Mouse (Mus musculus): ENCODE measurements around the gene Cldn10. TPM values are rescaled to one million over a fixed set of nuclear protein-coding genes. Genes with fewer than 3 reads are reported as not detected.

Gene Cldn10
- polyA plus RNA-seq, 1 experiment from 2014 or later: 2.6 TPM

GRCm38 (mm10) chr14:118848171-118848570 is 60.5 kb downstream of the Cldn10 start:
- WGBS: 80% methylated on average over 7 of the region's 7 CpGs
- Histone ChIP-seq H3K4me1 (replicated peaks) (no peaks in the 10 kb centered on the region), H3K27me3 (0 out of 2 replicates have a peak, but pooled peaks cover 7% of the 10 kb centered on the region), H3K9ac (no peak overlapping the region), H3K4me3 (no peak overlapping the region), H3K4me2 (no peak overlapping the region), H3K36me3 (no peaks in the 10 kb centered on the region), H3K9me3 (replicated peaks) (no peaks in the 10 kb centered on the region), H3K27ac (no peak overlapping the region)
- ATAC-seq (replicated peaks; ENCODE audit: insufficient number of reproducible peaks, insufficient read depth, low FRiP score, low read depth): no peak

GRCm38 (mm10) chr14:118850011-118850695 is 62.4 kb downstream of the Cldn10 start:
- peaks cover 10% of the 10 kb centered on the region for H3K4me1 ChIP-seq (replicated peaks)
- no peak overlapping the region for H3K4me2 ChIP-seq
- 58% methylated on average over 11 of the region's 11 CpGs for WGBS
- no peak overlapping the region for H3K4me3 ChIP-seq
- no peak overlapping the region for H3K27ac ChIP-seq
- no peak overlapping the region for H3K9ac ChIP-seq
- no peaks in the 10 kb centered on the region for H3K9me3 ChIP-seq (replicated peaks)
- ATAC-seq (replicated peaks; ENCODE audit: insufficient number of reproducible peaks, insufficient read depth, low FRiP score, low read depth): no peak
- H3K36me3 ChIP-seq: no peaks in the 10 kb centered on the region
- H3K27me3 ChIP-seq: peaks cover 14% of the 10 kb centered on the region

GRCm38 (mm10) chr14:118850696-118851035 is 63.0 kb downstream of the Cldn10 start:
- H3K4me3 ChIP-seq: no peak overlapping the region
- H3K27ac ChIP-seq: no peak overlapping the region
- no peak for ATAC-seq (replicated peaks; ENCODE audit: insufficient number of reproducible peaks, insufficient read depth, low FRiP score, low read depth)
- no peak overlapping the region for H3K9ac ChIP-seq
- peaks cover 18% of the 10 kb centered on the region for H3K27me3 ChIP-seq
- H3K4me2 ChIP-seq: no peak overlapping the region
- no peaks in the 10 kb centered on the region for H3K36me3 ChIP-seq
- 62% methylated on average over 4 of the region's 4 CpGs for WGBS
- peaks cover 13% of the 10 kb centered on the region for H3K4me1 ChIP-seq (replicated peaks)
- H3K9me3 ChIP-seq (replicated peaks): no peaks in the 10 kb centered on the region

DNA sequence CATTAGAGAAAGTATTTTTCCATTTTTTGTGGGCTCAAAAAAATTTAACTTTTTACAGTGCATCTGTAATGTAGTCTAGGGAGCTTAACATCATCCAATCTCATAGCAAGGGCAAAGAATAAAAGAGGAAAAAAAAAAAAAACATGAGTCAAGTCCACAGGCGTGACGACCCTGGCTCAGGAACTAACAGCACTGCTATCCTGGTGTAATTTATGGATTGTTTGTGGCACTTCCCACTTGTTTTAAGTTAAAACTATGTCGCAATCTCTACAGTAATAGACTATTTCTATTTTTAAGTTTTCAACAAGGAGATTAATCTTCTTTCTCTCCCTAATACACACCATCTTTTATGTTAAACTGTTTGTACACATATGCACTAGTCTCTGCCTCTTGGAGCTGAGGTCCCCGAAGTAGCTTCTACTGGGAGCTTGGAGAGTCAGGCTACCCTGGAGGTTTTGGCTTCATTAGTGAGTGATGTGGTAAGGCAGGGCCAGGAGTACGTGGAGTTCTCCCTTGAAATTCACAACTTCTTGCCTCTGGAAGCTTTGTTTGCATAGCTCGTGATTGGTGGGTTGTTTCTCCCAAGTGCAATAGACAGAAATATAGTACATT is 63.9 kb downstream of the Cldn10 start:
- no peaks in the 10 kb centered on the region for H3K36me3 ChIP-seq
- ATAC-seq (replicated peaks; ENCODE audit: insufficient number of reproducible peaks, insufficient read depth, low FRiP score, low read depth): no peak
- WGBS: 65% methylated on average over 6 of the region's 6 CpGs
- no peak overlapping the region for H3K4me2 ChIP-seq
- no peaks in the 10 kb centered on the region for H3K9me3 ChIP-seq (replicated peaks)
- no peak overlapping the region for H3K4me3 ChIP-seq
- peaks cover 13% of the 10 kb centered on the region for H3K4me1 ChIP-seq (replicated peaks)
- H3K27ac ChIP-seq: no peak overlapping the region
- H3K27me3 ChIP-seq: peaks cover 25% of the 10 kb centered on the region
- H3K9ac ChIP-seq: no peak overlapping the region

GRCm38 (mm10) chr14:118854371-118855114 is 66.8 kb downstream of the Cldn10 start:
- WGBS: 2% methylated on average over 48 of the region's 48 CpGs
- H3K4me3 ChIP-seq: peak overlapping the region; percentile 62
- no peaks in the 10 kb centered on the region for H3K9me3 ChIP-seq (replicated peaks)
- H3K4me2 ChIP-seq: peak overlapping the region; percentile 99
- peak overlapping the region; percentile 40 for H3K9ac ChIP-seq
- H3K4me1 ChIP-seq (replicated peaks): peaks cover 13% of the 10 kb centered on the region
- peak; percentile 77 for ATAC-seq (replicated peaks; ENCODE audit: insufficient number of reproducible peaks, insufficient read depth, low FRiP score, low read depth)
- no peak overlapping the region for H3K27ac ChIP-seq
- H3K36me3 ChIP-seq: no peaks in the 10 kb centered on the region
- peaks cover 28% of the 10 kb centered on the region for H3K27me3 ChIP-seq

DNA sequence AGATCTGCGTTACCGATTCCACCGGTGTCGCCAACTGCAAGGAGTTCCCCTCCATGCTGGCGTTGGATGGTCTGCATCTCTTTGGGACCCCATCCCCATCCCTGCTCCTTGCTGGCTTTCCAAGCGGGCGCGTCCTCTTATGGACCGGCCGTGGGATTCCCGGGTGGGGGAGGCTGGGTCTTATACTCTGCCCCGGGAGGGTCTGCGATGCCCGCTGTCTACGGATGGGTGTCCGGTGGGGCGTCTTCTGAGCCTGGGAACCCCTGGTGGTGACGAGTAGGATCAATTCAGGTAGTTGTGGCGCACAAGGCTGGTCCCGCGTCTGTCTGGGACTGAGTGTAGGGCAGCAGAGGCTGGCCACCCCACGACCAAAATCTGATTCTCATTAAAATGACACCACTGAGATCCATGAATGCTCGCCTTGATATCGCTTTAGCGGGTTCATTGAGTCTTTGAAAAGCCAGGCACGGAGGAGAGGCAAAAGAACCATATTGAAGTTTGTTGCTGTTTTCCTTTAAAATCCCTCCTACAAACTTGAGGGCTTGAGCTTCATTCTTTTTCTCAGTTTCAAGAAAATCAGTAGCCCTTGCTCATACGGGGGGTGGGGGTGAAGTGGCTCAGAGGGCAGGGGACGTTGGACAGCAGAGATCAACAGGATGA is 67.6 kb downstream of the Cldn10 start:
- H3K4me3 ChIP-seq: peak overlapping the region; percentile 62
- no peak overlapping the region for H3K27ac ChIP-seq
- no peaks in the 10 kb centered on the region for H3K36me3 ChIP-seq
- 2% methylated on average over 28 of the region's 28 CpGs for WGBS
- H3K9ac ChIP-seq: peak overlapping the region; percentile 40
- H3K4me2 ChIP-seq: peak overlapping the region; percentile 99
- ATAC-seq (replicated peaks; ENCODE audit: insufficient number of reproducible peaks, insufficient read depth, low FRiP score, low read depth): peak; percentile 40
- no peaks in the 10 kb centered on the region for H3K9me3 ChIP-seq (replicated peaks)
- H3K4me1 ChIP-seq (replicated peaks): peaks cover 13% of the 10 kb centered on the region
- peaks cover 28% of the 10 kb centered on the region for H3K27me3 ChIP-seq

DNA sequence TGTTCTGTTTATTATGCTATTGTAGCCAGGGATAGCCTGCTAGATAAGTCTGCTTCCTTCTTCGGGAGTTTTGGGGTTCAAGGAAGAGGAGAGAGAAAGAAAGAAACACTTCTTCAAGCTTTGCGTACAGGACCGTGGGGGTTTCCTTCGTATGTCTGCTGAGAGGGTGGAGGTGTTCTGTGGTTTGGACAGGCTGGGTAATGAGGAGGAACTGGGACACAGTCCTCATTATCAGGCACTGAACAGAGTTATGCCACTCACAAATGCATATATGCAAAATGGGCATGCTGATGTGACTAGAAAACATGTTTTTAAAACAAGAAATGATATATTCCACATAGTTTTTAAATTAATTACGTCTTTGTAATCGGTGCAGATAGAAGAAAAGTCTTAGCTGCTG is 68.9 kb downstream of the Cldn10 start:
- Histone ChIP-seq H3K9me3 (replicated peaks) (no peaks in the 10 kb centered on the region), H3K9ac (no peak overlapping the region), H3K36me3 (no peaks in the 10 kb centered on the region), H3K4me2 (no peak overlapping the region), H3K4me3 (no peak overlapping the region), H3K4me1 (replicated peaks) (peaks cover 13% of the 10 kb centered on the region), H3K27ac (no peak overlapping the region), H3K27me3 (peaks cover 28% of the 10 kb centered on the region)
- no peak for ATAC-seq (replicated peaks; ENCODE audit: insufficient number of reproducible peaks, insufficient read depth, low FRiP score, low read depth)
- WGBS: 71% methylated on average over 6 of the region's 6 CpGs

DNA sequence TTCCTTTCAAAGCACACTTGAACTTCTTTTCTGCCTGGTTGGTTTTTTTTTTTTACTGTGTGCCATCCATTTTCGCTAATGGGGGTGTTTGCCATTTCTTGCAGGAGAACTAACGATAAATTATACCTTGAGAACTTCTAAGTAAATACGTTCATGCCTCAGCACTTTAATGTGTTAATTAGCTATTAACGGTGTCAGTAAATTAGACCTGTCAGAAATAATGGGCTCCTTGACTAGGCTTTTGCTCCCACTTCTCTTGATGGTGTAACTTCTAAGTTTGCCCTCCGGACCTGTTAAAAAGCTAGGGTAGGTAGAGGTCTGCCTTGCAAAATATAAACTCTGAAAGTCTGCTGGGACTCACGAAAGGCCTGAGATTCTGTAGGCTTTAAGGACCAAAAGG is 70.6 kb downstream of the Cldn10 start:
- no peak overlapping the region for H3K9ac ChIP-seq
- no peaks in the 10 kb centered on the region for H3K36me3 ChIP-seq
- 72% methylated on average over 6 of the region's 6 CpGs for WGBS
- H3K4me3 ChIP-seq: no peak overlapping the region
- H3K4me1 ChIP-seq (replicated peaks): peaks cover 13% of the 10 kb centered on the region
- no peaks in the 10 kb centered on the region for H3K9me3 ChIP-seq (replicated peaks)
- H3K27ac ChIP-seq: no peak overlapping the region
- ATAC-seq (replicated peaks; ENCODE audit: insufficient number of reproducible peaks, insufficient read depth, low FRiP score, low read depth): no peak
- no peak overlapping the region for H3K4me2 ChIP-seq
- peaks cover 25% of the 10 kb centered on the region for H3K27me3 ChIP-seq

- Histone ChIP-seq H3K9ac (no peak overlapping the region), H3K4me1 (replicated peaks) (no peaks in the 10 kb centered on the region), H3K36me3 (no peaks in the 10 kb centered on the region), H3K27ac (no peak overlapping the region), H3K9me3 (replicated peaks) (no peaks in the 10 kb centered on the region), H3K27me3 (0 out of 2 replicates have a peak, but pooled peaks cover 2% of the 10 kb centered on the region), H3K4me2 (no peak overlapping the region), H3K4me3 (no peak overlapping the region)
- WGBS: 49% methylated on average over 7 of the region's 7 CpGs
- ATAC-seq (replicated peaks; ENCODE audit: insufficient number of reproducible peaks, insufficient read depth, low FRiP score, low read depth): no peak
These were observed 74.5 kb downstream of the Cldn10 start for GRCm38 (mm10) chr14:118862253-118862652.

GRCm38 (mm10) chr14:118864905-118865304 is 77.2 kb downstream of the Cldn10 start:
- Histone ChIP-seq H3K27ac (no peak overlapping the region), H3K36me3 (no peaks in the 10 kb centered on the region), H3K4me3 (no peak overlapping the region), H3K4me1 (replicated peaks) (no peaks in the 10 kb centered on the region), H3K27me3 (no peaks in the 10 kb centered on the region), H3K4me2 (no peak overlapping the region), H3K9ac (no peak overlapping the region), H3K9me3 (replicated peaks) (no peaks in the 10 kb centered on the region)
- ATAC-seq (replicated peaks; ENCODE audit: insufficient number of reproducible peaks, insufficient read depth, low FRiP score, low read depth): no peak
- whole genome bisulfite sequencing: 48% methylated on average over 4 of the region's 4 CpGs

GRCm38 (mm10) chr14:118866014-118866811 is 78.5 kb downstream of the Cldn10 start:
- no peak overlapping the region for H3K27ac ChIP-seq
- no peak for ATAC-seq (replicated peaks; ENCODE audit: insufficient number of reproducible peaks, insufficient read depth, low FRiP score, low read depth)
- H3K9ac ChIP-seq: no peak overlapping the region
- 62% methylated on average over 10 of the region's 10 CpGs for whole genome bisulfite sequencing
- no peaks in the 10 kb centered on the region for H3K36me3 ChIP-seq
- H3K27me3 ChIP-seq: no peaks in the 10 kb centered on the region
- no peaks in the 10 kb centered on the region for H3K4me1 ChIP-seq (replicated peaks)
- no peaks in the 10 kb centered on the region for H3K9me3 ChIP-seq (replicated peaks)
- no peak overlapping the region for H3K4me3 ChIP-seq
- H3K4me2 ChIP-seq: no peak overlapping the region
